Mouse (Mus musculus): Measurements from ENCODE around the gene Scn8a.

DNA sequence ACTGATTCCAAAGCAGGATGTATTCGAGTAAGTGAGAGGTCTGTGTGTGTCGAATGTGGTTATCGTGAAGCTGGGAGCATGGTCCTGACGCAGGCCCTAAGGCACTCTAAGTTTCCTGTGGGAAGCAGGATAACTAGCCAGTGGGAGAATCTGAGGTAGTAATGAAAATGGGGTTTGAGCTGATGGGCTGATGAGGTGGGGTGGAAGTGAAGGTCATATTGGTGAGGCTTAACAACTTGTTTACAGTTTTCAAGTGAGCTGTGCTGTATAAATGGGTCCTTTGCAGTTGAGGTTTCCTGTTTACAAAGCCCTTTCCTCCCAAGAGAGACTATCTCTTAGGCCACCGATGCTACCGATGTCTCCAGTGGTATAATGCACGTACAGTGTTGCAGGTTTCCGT lies 36.1 kb downstream of the Scn8a start:
- TF ChIP-seq CTCF (IDR thresholded peaks at IDR 0.05; ENCODE audit: low read depth, low read length) = no peak
- TF ChIP-seq POLR2A (IDR thresholded peaks at IDR 0.05; ENCODE audit: borderline replicate concordance, low read depth, low read length) = no peak
